ENCODE assay signal across 27 mouse cellular contexts in genomic region chr11:57805047-57805446, GRCm38 (mm10). TPM values are rescaled to one million over a fixed set of nuclear protein-coding genes. Genes with fewer than 3 reads are reported as not detected.
"Had no signal": no experiment of that assay in that cellular context is flagged by ENCODE, and none has a peak within 500 bp of the region (broad histone marks: within the 10 kb centered on the region; RNA-seq: fewer than 3 reads in every experiment).

No protein-coding gene starts in this region.

- H3K9ac ChIP-seq: limb, embryonic 12.5 days; limb, embryonic 15.5 days; liver, embryonic 14.5 days; liver, postnatal 0 days; lung, embryonic 14.5 days; midbrain, embryonic 12.5 days; midbrain, embryonic 15.5 days; neural tube, embryonic 13.5 days; stomach, embryonic 15.5 days had no signal

- H3K27ac ChIP-seq: limb, embryonic 12.5 days; limb, embryonic 15.5 days; liver, embryonic 14.5 days; macrophage; midbrain, embryonic 12.5 days; midbrain, embryonic 15.5 days; neural tube, embryonic 13.5 days; stomach, embryonic 15.5 days had no signal

- H3K4me3 ChIP-seq: limb, embryonic 12.5 days; limb, embryonic 15.5 days; midbrain, embryonic 12.5 days; midbrain, embryonic 15.5 days; myocyte; neural tube, embryonic 13.5 days; stomach, embryonic 15.5 days had no signal

- H3K4me2 ChIP-seq: limb, embryonic 12.5 days; limb, embryonic 15.5 days; liver, embryonic 11.5 days; lung, embryonic 14.5 days; midbrain, embryonic 12.5 days; midbrain, embryonic 15.5 days; neural tube, embryonic 13.5 days; stomach, embryonic 15.5 days had no signal

- DNase-seq: kidney, postnatal 10 days; kidney, postnatal 36 days; left cerebral cortex, postnatal 4 days; liver, postnatal 0 days; lung, embryonic 14.5 days; retina, postnatal 1 day; right cerebral cortex, postnatal 25 days; spleen, adult 18-20 months; thymus, postnatal 36 days had no signal

- ATAC-seq: liver, postnatal 0 days; lung, postnatal 0 days; midbrain, embryonic 15.5 days had no signal

- H3K9me3 ChIP-seq: limb, embryonic 12.5 days; limb, embryonic 15.5 days; midbrain, embryonic 12.5 days; midbrain, embryonic 15.5 days; neural tube, embryonic 13.5 days; stomach, embryonic 15.5 days had no signal

- H3K36me3 ChIP-seq: stomach, embryonic 15.5 days had no signal

- H3K27me3 ChIP-seq: limb, embryonic 12.5 days; limb, embryonic 15.5 days; midbrain, embryonic 15.5 days; neural tube, embryonic 13.5 days; stomach, embryonic 15.5 days had no signal

RNA-seq across cellular contexts. Expression of gene Hand1, which starts 27.6 kb away (rescaled TPM):
- total RNA-seq: layer of hippocampus, adult 8-10 months; layer of hippocampus, postnatal 14 days; left cerebral cortex, adult 8-10 months; left cerebral cortex, postnatal 14 days; left cerebral cortex, postnatal 4 days; megakaryocyte, adult 5-6 weeks; neutrophil, adult 5-6 weeks had no signal
- polyA plus RNA-seq: kidney, embryonic 14.5 days; lung, embryonic 14.5 days; lung, postnatal 0 days; macrophage; midbrain, embryonic 12.5 days; midbrain, embryonic 15.5 days; myocyte had no signal
